Mouse (Mus musculus): Measurements from ENCODE around the gene Prr22.

Prr22 gene

GRCm38 (mm10) chr17:56810245-56810644 lies 40.2 kb downstream of the Prr22 start:
- DNase-seq (ENCODE audit: low read depth) = peak; percentile 85

- DNase-seq (ENCODE audit: low read depth) = no peak
Observed at GRCm38 (mm10) chr17:56814316-56815056, 44.4 kb downstream of the Prr22 start.

- no peak for DNase-seq (ENCODE audit: low read depth)
Observed at GRCm38 (mm10) chr17:56815057-56815345, 45.0 kb downstream of the Prr22 start.

DNA sequence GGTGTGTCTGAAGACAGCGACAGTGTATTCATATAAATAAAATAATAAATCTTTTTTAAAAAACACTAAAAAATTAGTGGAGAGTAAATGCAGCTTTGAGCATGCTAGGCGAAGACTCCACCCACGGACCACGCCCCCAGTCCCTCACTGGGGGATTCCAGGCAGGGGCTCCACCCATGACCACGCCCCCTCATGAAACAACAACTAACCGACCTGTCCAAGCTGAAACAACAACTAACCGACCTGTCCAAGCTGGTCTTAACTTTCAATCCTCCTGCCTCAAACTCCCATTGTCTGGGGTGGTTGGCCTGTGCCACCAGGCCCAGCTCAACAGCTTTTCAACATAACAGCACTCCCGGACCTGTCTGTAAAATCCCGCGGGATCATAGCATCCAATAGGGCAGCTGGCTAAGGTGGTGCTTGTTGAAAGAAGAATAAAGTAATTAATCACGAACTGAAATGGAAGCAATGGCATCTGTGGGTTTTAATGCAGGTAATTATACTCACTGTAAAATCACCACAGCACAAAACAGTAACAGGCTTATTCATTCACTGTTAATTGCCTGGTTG lies 48.1 kb downstream of the Prr22 start:
- no peak for DNase-seq (ENCODE audit: low read depth)

- no peak for DNase-seq (ENCODE audit: low read depth)
Observed at GRCm38 (mm10) chr17:56819032-56819545, 49.0 kb downstream of the Prr22 start.

GRCm38 (mm10) chr17:56819694-56820111 lies 49.7 kb downstream of the Prr22 start:
- DNase-seq (ENCODE audit: low read depth) = peak; percentile 69
